Mouse (Mus musculus) erythroblast, embryonic 14.5 days (primary cell): ENCODE measurements around the gene Fcer2a.

Experiments used
- GATA1 ChIP-seq: IDR thresholded peaks from 2 replicates; pipeline ENCODE4 v1.6.1; 2012; ENCODE audit warnings: low read length, inconsistent platforms, mixed read lengths
- TAL1 ChIP-seq: IDR thresholded peaks from 3 replicates; pipeline ENCODE4 v1.6.1; 2012; ENCODE audit warnings: low read length, inconsistent platforms, mixed read lengths

DNA sequence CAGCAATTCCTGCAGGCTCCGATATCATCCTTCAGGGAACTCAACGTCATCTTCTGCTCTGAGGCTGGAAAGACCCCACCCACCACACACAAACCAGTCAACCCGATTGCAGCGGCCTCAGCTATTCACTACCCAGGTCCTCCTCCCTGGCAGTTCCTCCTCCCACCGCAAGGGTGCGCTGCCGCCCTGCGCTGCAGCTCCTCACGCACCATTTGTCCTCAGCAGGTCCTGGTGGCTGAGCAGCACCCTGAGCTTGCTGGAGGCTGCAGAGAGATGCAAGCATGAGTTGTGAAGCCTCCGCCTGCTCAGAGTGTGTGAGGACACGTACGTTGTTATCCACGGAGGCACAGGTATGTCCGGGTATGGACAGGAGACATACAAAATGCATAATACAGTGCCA is 24.6 kb upstream of the Fcer2a start:
- TF ChIP-seq GATA1 (no peak), TAL1 (no peak)
